Mouse (Mus musculus): ENCODE measurements around the gene Irf1.

Gene Irf1

GRCm38 (mm10) chr11:53769760-53770124, at the start of gene Irf1:
Gene Irf1 (plus strand): TSS chr11:53770014.
- DNase-seq (ENCODE audit: low read depth in 2 of 2, low spot score in 2 of 2), result peak; percentile 96 to 98

- no peak for DNase-seq (ENCODE audit: low read depth in 2 of 2, low spot score in 2 of 2)
Observed at GRCm38 (mm10) chr11:53720715-53721114, 49.1 kb upstream of the Irf1 start, which contains the start of gene Il5. Gene Il5 (plus strand): TSS chr11:53720794.

GRCm38 (mm10) chr11:53731457-53731856, 38.4 kb upstream of the Irf1 start:
- DNase-seq (ENCODE audit: low read depth in 2 of 2, low spot score in 2 of 2), result no peak

GRCm38 (mm10) chr11:53732244-53732643, 37.6 kb upstream of the Irf1 start:
- no peak for DNase-seq (ENCODE audit: low read depth in 2 of 2, low spot score in 2 of 2)

GRCm38 (mm10) chr11:53733824-53734223, 36.0 kb upstream of the Irf1 start:
- DNase-seq (ENCODE audit: low read depth in 2 of 2, low spot score in 2 of 2), result no peak

- no peak for DNase-seq (ENCODE audit: low read depth in 2 of 2, low spot score in 2 of 2)
Observed at GRCm38 (mm10) chr11:53734431-53734830, 35.4 kb upstream of the Irf1 start.

- DNase-seq (ENCODE audit: low read depth in 2 of 2, low spot score in 2 of 2), result no peak
Observed at GRCm38 (mm10) chr11:53734970-53735681, 34.7 kb upstream of the Irf1 start.

- peak; percentile 62 to 65 for DNase-seq (ENCODE audit: low read depth in 2 of 2, low spot score in 2 of 2)
Observed at GRCm38 (mm10) chr11:53735682-53736245, 34.0 kb upstream of the Irf1 start.

GRCm38 (mm10) chr11:53736771-53737572, 32.8 kb upstream of the Irf1 start:
- DNase-seq (ENCODE audit: low read depth in 2 of 2, low spot score in 2 of 2), result peak; percentile 46 to 69

GRCm38 (mm10) chr11:53737573-53737946, 32.3 kb upstream of the Irf1 start:
- peak; percentile 41 to 56 for DNase-seq (ENCODE audit: low read depth in 2 of 2, low spot score in 2 of 2)

GRCm38 (mm10) chr11:53742353-53742752, 27.5 kb upstream of the Irf1 start:
- DNase-seq (ENCODE audit: low read depth in 2 of 2, low spot score in 2 of 2), result no peak

- no peak for DNase-seq (ENCODE audit: low read depth in 2 of 2, low spot score in 2 of 2)
Observed at GRCm38 (mm10) chr11:53745260-53745659, 24.6 kb upstream of the Irf1 start.

- no peak for DNase-seq (ENCODE audit: low read depth in 2 of 2, low spot score in 2 of 2)
Observed at GRCm38 (mm10) chr11:53747985-53748384, 21.8 kb upstream of the Irf1 start.

- DNase-seq (ENCODE audit: low read depth in 2 of 2, low spot score in 2 of 2), result no peak
Observed at GRCm38 (mm10) chr11:53748614-53749013, 21.2 kb upstream of the Irf1 start.

- DNase-seq (ENCODE audit: low read depth in 2 of 2, low spot score in 2 of 2), result no peak
Observed at GRCm38 (mm10) chr11:53749306-53749705, 20.5 kb upstream of the Irf1 start.

GRCm38 (mm10) chr11:53749716-53750352, 20.0 kb upstream of the Irf1 start:
- DNase-seq (ENCODE audit: low read depth in 2 of 2, low spot score in 2 of 2), result no peak

GRCm38 (mm10) chr11:53755011-53755595, 14.7 kb upstream of the Irf1 start:
- DNase-seq (ENCODE audit: low read depth in 2 of 2, low spot score in 2 of 2), result no peak

GRCm38 (mm10) chr11:53757612-53758011, 12.2 kb upstream of the Irf1 start:
- DNase-seq (ENCODE audit: low read depth in 2 of 2, low spot score in 2 of 2), result no peak

GRCm38 (mm10) chr11:53758033-53758432, 11.8 kb upstream of the Irf1 start:
- DNase-seq (ENCODE audit: low read depth in 2 of 2, low spot score in 2 of 2), result peak in 1 of 2 experiments; percentile 40

- DNase-seq (ENCODE audit: low read depth in 2 of 2, low spot score in 2 of 2), result no peak
Observed at GRCm38 (mm10) chr11:53758791-53759351, 10.9 kb upstream of the Irf1 start.

All from CD8-positive naive resting alpha-beta T cell, adult 2 months (primary cell).